Mouse (Mus musculus): ENCODE measurements at regions not wholly inside any gene's neighbourhood (a gene's known extent, or its start where the extent isn't known, plus 50 kb on each side); places are given as distances from the start of the nearest gene placed in this dataset.

- Histone ChIP-seq H3K4me1 (replicated peaks; ENCODE audit: control insufficient read depth, insufficient read depth, low read length) (peaks cover 5% of the 10 kb centered on the region), H3K9me3 (ENCODE audit: control insufficient read depth) (no peaks in the 10 kb centered on the region), H3K4me3 (ENCODE audit: low read depth, low read length) (peak overlapping the region; percentile 29), H3K27me3 (replicated peaks; ENCODE audit: control insufficient read depth, insufficient read depth, low read length) (no peaks in the 10 kb centered on the region), H3K9ac (ENCODE audit: low read depth, low read length) (no peak overlapping the region), H3K4me2 (replicated peaks; ENCODE audit: low read depth) (peak overlapping the region; percentile 73), H3K36me3 (ENCODE audit: control insufficient read depth, insufficient read depth) (no peaks in the 10 kb centered on the region), H3K27ac (ENCODE audit: low read depth, low read length) (no peak overlapping the region; the same call in 1 of the 2 replicates)
- 2% methylated on average over 35 of the region's 35 CpGs for WGBS
- ATAC-seq, result peak; percentile 99
- peak; percentile 100 for TF ChIP-seq CTCF (IDR thresholded peaks at IDR 0.05; ENCODE audit: low read depth)
Measured at GRCm38 (mm10) chr13:43864153-43864861, 79.7 kb downstream of the Cd83 start.

DNA sequence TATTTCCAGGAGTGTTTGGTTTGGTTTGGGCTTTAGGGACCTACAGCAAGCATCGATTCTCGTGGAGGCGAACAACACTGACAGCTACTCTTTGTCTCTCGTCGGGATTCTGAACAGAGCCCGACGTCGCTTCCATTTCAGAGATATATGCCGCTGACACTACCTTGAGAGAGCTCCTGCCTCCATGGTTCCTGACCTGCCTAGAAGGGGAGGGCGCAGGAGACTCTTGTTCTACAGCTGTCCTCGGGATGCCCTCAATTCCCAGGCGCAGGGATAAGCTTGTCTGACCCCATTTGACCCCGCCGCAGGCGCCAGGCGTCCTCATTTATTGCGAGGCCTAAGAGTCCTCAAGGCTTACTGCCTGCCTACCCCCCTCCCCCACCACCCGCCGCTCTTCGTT is 80.5 kb downstream of the Cd83 start:
- Histone ChIP-seq H3K4me2 (replicated peaks; ENCODE audit: low read depth) (peak overlapping the region; percentile 73), H3K27me3 (replicated peaks; ENCODE audit: control insufficient read depth, insufficient read depth, low read length) (no peaks in the 10 kb centered on the region), H3K4me3 (ENCODE audit: low read depth, low read length) (peak overlapping the region; percentile 29), H3K9ac (ENCODE audit: low read depth, low read length) (0 out of 2 replicates have a peak overlapping the region, but pooled peaks have one; percentile 11), H3K9me3 (ENCODE audit: control insufficient read depth) (no peaks in the 10 kb centered on the region), H3K4me1 (replicated peaks; ENCODE audit: control insufficient read depth, insufficient read depth, low read length) (peaks cover 5% of the 10 kb centered on the region), H3K27ac (ENCODE audit: low read depth, low read length) (no peak overlapping the region; the same call in 1 of the 2 replicates), H3K36me3 (ENCODE audit: control insufficient read depth, insufficient read depth) (no peaks in the 10 kb centered on the region)
- no peak for ATAC-seq
- no peak for TF ChIP-seq CTCF (IDR thresholded peaks at IDR 0.05; ENCODE audit: low read depth)
- 14% methylated on average over 20 of the region's 20 CpGs for WGBS

DNA sequence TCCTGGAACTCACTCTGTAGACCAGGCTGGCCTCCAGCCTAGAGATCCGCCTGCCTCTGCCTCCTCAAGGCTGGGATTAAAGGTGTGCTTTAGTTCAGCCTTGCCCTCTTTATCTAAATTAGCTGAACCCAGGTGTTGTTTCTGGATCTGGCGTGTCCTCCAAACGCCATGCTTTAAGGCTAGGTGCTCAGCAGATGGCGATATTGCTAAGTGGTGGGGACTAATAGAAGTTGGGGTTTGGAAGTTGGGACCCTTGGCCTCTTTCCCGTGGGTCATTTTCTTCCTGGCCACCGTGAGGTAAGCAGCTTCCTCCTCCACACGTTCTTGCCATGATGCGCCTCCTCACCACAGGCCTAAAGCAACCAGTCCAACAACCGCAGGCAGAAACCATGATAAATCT is 91.3 kb downstream of the Cd83 start:
- Histone ChIP-seq H3K4me1 (replicated peaks; ENCODE audit: control insufficient read depth, insufficient read depth, low read length) (no peaks in the 10 kb centered on the region), H3K4me3 (ENCODE audit: low read depth, low read length) (no peak overlapping the region), H3K9me3 (ENCODE audit: control insufficient read depth) (no peaks in the 10 kb centered on the region), H3K4me2 (replicated peaks; ENCODE audit: low read depth) (no peak overlapping the region), H3K9ac (ENCODE audit: low read depth, low read length) (no peak overlapping the region), H3K36me3 (ENCODE audit: control insufficient read depth, insufficient read depth) (no peaks in the 10 kb centered on the region), H3K27me3 (replicated peaks; ENCODE audit: control insufficient read depth, insufficient read depth, low read length) (no peaks in the 10 kb centered on the region), H3K27ac (ENCODE audit: low read depth, low read length) (no peak overlapping the region)
- ATAC-seq, result no peak
- TF ChIP-seq CTCF (IDR thresholded peaks at IDR 0.05; ENCODE audit: low read depth), result peak; percentile 48
- 82% methylated on average over 9 of the region's 9 CpGs for WGBS

- H3K4me3 ChIP-seq (ENCODE audit: low read depth, low read length), result no peak overlapping the region
- H3K36me3 ChIP-seq (ENCODE audit: control insufficient read depth, insufficient read depth), result no peaks in the 10 kb centered on the region
- ATAC-seq, result no peak
- no peaks in the 10 kb centered on the region for H3K27me3 ChIP-seq (replicated peaks; ENCODE audit: control insufficient read depth, insufficient read depth, low read length)
- H3K4me1 ChIP-seq (replicated peaks; ENCODE audit: control insufficient read depth, insufficient read depth, low read length), result no peaks in the 10 kb centered on the region
- no peaks in the 10 kb centered on the region for H3K9me3 ChIP-seq (ENCODE audit: control insufficient read depth)
- 88% methylated on average over 3 of the region's 3 CpGs for WGBS
- H3K27ac ChIP-seq (ENCODE audit: low read depth, low read length), result no peak overlapping the region
- H3K4me2 ChIP-seq (replicated peaks; ENCODE audit: low read depth), result no peak overlapping the region
- TF ChIP-seq CTCF (IDR thresholded peaks at IDR 0.05; ENCODE audit: low read depth), result no peak
- H3K9ac ChIP-seq (ENCODE audit: low read depth, low read length), result no peak overlapping the region
Measured at GRCm38 (mm10) chr13:43887284-43887683, 102.7 kb downstream of the Cd83 start.

DNA sequence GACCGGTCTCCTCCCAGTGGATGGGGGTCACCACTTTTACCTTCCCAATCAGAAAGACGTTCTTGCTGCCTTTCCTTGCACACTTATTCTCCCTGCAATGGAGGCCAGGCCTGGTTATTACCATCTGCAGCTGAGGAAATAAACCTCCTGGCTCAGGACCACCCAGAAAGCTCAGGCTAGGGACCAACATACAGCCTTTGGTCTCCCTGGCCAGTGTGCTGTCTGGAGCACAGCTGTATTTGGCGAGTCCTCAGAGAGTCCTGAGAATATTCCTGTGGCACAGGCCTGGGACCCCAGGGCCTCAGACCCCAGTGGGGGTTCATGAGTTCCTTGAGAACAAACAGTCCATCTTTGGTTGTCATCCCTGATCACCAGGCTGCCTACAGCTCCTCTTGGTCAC is 107.4 kb downstream of the Cd83 start:
- 75% methylated on average over 3 of the region's 3 CpGs for WGBS
- no peak overlapping the region for H3K4me3 ChIP-seq (ENCODE audit: low read depth, low read length)
- no peak for TF ChIP-seq CTCF (IDR thresholded peaks at IDR 0.05; ENCODE audit: low read depth)
- H3K4me2 ChIP-seq (replicated peaks; ENCODE audit: low read depth), result no peak overlapping the region
- H3K36me3 ChIP-seq (ENCODE audit: control insufficient read depth, insufficient read depth), result no peaks in the 10 kb centered on the region
- no peaks in the 10 kb centered on the region for H3K4me1 ChIP-seq (replicated peaks; ENCODE audit: control insufficient read depth, insufficient read depth, low read length)
- H3K9ac ChIP-seq (ENCODE audit: low read depth, low read length), result no peak overlapping the region
- no peaks in the 10 kb centered on the region for H3K9me3 ChIP-seq (ENCODE audit: control insufficient read depth)
- ATAC-seq, result no peak
- no peaks in the 10 kb centered on the region for H3K27me3 ChIP-seq (replicated peaks; ENCODE audit: control insufficient read depth, insufficient read depth, low read length)
- H3K27ac ChIP-seq (ENCODE audit: low read depth, low read length), result no peak overlapping the region

DNA sequence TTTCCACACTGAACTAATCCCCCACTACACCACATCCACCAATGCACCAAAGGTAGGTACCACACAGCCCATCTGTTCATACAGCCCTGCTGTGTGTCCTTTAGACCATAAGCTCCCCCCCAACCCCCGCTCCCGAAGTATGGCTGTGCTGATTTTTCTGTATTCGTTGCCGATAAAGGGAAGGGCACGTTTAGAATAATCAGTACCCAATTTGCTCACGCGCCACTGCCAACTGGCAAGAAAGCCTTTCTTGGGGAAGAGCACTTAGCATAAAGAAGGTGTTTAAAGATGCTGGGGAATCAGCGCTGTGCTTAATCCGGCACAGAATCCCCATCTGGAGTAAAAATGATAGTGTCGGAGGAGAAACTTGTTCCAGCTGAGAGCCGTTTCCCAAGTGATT is 111.4 kb downstream of the Cd83 start:
- 80% methylated on average over 11 of the region's 11 CpGs for WGBS
- Histone ChIP-seq H3K36me3 (ENCODE audit: control insufficient read depth, insufficient read depth) (no peaks in the 10 kb centered on the region), H3K9ac (ENCODE audit: low read depth, low read length) (no peak overlapping the region), H3K27me3 (replicated peaks; ENCODE audit: control insufficient read depth, insufficient read depth, low read length) (no peaks in the 10 kb centered on the region), H3K4me2 (replicated peaks; ENCODE audit: low read depth) (no peak overlapping the region), H3K4me1 (replicated peaks; ENCODE audit: control insufficient read depth, insufficient read depth, low read length) (no peaks in the 10 kb centered on the region), H3K4me3 (ENCODE audit: low read depth, low read length) (no peak overlapping the region), H3K9me3 (ENCODE audit: control insufficient read depth) (no peaks in the 10 kb centered on the region), H3K27ac (ENCODE audit: low read depth, low read length) (no peak overlapping the region)
- ATAC-seq, result no peak
- TF ChIP-seq CTCF (IDR thresholded peaks at IDR 0.05; ENCODE audit: low read depth), result no peak
